Mouse (Mus musculus) liver, postnatal 0 days (tissue): ENCODE data around the gene Btf3l4. TPM values are rescaled to one million over a fixed set of nuclear protein-coding genes. Genes with fewer than 3 reads are reported as not detected.
A peak's percentile ranks its signal among the peaks of the same experiment; 100 is the strongest.

Experiments used
- ATAC-seq: fragments of 200-750 bp; cut with Nextera tagmentation; 2 replicates; pipeline ENCODE4 v1.8.0; 2017; ENCODE audit warnings: mild to moderate bottlenecking, moderate library complexity
- DNase-seq: peaks from one replicate; pipeline ENCODE4 v3.0.0-alpha.2; 2016
- H3K27ac ChIP-seq: fragments of 300-500 bp; sonication (generic); 2 replicates; pipeline ENCODE4 v1.5.1; 2014; ENCODE audit warnings: antibody characterized with exemption, moderate library complexity, mild to moderate bottlenecking, low read depth
- H3K27me3 ChIP-seq: fragments of 300-500 bp; sonication (generic); 2 replicates; pipeline ENCODE4 v1.6.1; 2014; ENCODE audit warnings: low read length, control low read depth, mixed read lengths; ENCODE audit not compliant: insufficient read depth
- H3K36me3 ChIP-seq: fragments of 300-500 bp; sonication (generic); replicated peaks from 2 replicates; pipeline ENCODE4 v1.6.1; 2014; ENCODE audit warnings: mild to moderate bottlenecking, control low read depth, low read length, moderate library complexity, mixed read lengths; ENCODE audit not compliant: insufficient read depth
- H3K4me1 ChIP-seq: fragments of 300-500 bp; sonication (generic); 2 replicates; pipeline ENCODE4 v1.6.1; 2014; ENCODE audit warnings: antibody characterized with exemption, mild to moderate bottlenecking, control low read depth; ENCODE audit not compliant: insufficient read depth
- H3K4me2 ChIP-seq: fragments of 300-500 bp; sonication (generic); 2 replicates; pipeline ENCODE4 v1.6.1; 2014; ENCODE audit warnings: low read depth, mild to moderate bottlenecking, low read length, moderate library complexity, mixed read lengths
- H3K4me3 ChIP-seq: fragments of 300-500 bp; sonication (generic); 2 replicates; pipeline ENCODE4 v1.5.1; 2014; ENCODE audit warnings: low read depth, low read length
- H3K9ac ChIP-seq: fragments of 300-500 bp; sonication (generic); replicated peaks from 2 replicates; pipeline ENCODE4 v1.6.1; 2014; ENCODE audit warnings: mild to moderate bottlenecking, moderate library complexity
- H3K9me3 ChIP-seq: fragments of 300-500 bp; sonication (generic); 2 replicates; pipeline ENCODE4 v1.6.1; 2016; ENCODE audit warnings: mild to moderate bottlenecking, control low read depth, low read length, mixed read lengths
- CTCF ChIP-seq: sonication (generic); IDR thresholded peaks from 2 replicates; pipeline ENCODE4 v1.5.1; 2016; ENCODE audit warnings: antibody characterized with exemption, low read depth
- EP300 ChIP-seq: IDR thresholded peaks from 2 replicates; pipeline ENCODE4 v1.6.1; 2016; ENCODE audit warnings: antibody characterized with exemption, low read depth, mild to moderate bottlenecking
- WGBS: fragments of 180-500 bp; shearing (Covaris S2); extraction: QIAGEN DNeasy Blood & Tissue Kit; methylation state at CpG from one replicate; pipeline ENCODE4 v1.1.7; 2014; ENCODE audit not compliant: insufficient replicate concordance; 5-methylcytosine and 5-hydroxymethylcytosine counted together
- polyA plus RNA-seq: library from polyadenylated mRNA; unstranded; fragments of >200 nt; fragmentation: Nextera tagmentation; extraction: Ambion mirVana; gene quantifications from 2 replicates; pipeline ENCODE4 v1.2.1, GENCODE M21; 2015

Gene Btf3l4
- polyA plus RNA-seq, 1 experiment from 2014 or later, result 56.9 TPM

DNA sequence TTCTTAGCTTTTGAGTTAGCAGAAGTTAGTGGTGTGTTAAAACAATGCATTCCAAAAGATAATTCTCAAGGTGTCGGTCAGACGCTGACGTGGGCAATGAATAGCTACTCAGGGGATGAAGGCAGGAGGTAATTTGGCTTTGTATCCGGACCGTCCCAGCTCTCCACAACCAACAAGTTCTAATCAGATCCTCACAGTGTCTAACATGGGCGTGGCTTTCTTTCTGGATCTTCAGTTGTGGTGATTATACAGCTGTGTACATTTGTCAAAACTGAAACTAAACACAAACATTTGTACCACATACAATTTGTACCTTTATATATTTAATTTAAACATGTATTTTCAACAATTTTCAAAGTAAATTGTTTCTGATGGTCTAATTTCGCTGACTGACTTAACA, 33.4 kb upstream of the Btf3l4 start:
- Histone ChIP-seq H3K36me3 (peaks cover 9% of the 10 kb centered on the region), H3K4me2 (peak overlapping the region; percentile 41), H3K4me3 (no peak overlapping the region), H3K4me1 (no peaks in the 10 kb centered on the region), H3K9me3 (no peaks in the 10 kb centered on the region), H3K27ac (no peak overlapping the region), H3K27me3 (no peaks in the 10 kb centered on the region), H3K9ac (no peak overlapping the region)
- no peak for DNase-seq
- peak; percentile 63; the same call in 1 of the 2 replicates for TF ChIP-seq EP300
- no peak for TF ChIP-seq CTCF
- peak; percentile 90 for ATAC-seq
- 55% methylated on average over 7 of the region's 7 CpGs for WGBS

DNA sequence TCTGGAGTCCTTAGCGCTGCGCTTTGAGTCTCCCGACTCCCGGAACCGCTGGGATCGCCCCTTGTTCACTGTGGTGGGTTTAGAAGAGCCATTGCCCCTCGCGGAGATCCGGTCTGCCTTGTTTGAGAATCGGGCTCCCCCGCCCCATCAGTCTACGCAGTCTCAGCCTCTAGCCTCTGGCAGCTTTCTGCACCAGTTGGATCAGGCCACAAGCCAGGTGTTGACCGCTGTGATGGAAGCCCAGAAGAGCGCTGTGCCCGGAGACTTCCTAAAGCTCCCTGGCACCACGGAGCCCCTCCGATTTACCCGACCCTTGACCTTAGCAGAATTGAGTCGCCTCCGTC, 15.1 kb upstream of the Btf3l4 start, which contains the start of gene A730015C16Rik:
A730015C16Rik (minus strand) TSS at position 115 of the 344 bp plus-strand sequence.
- peaks cover 11% of the 10 kb centered on the region for H3K4me1 ChIP-seq
- DNase-seq (no peak), ATAC-seq (peak; percentile 32)
- H3K27ac ChIP-seq, result peak within 1 kb of the TSS; percentile 93
- peak within 1 kb of the TSS; percentile 85 for H3K4me3 ChIP-seq
- H3K36me3 ChIP-seq, result no peaks in the 10 kb centered on the region
- 4% methylated on average over 20 of the region's 20 CpGs for WGBS
- H3K9ac ChIP-seq, result peak within 1 kb of the TSS; percentile 74
- no peaks in the 10 kb centered on the region for H3K9me3 ChIP-seq
- peak within 1 kb of the TSS; percentile 93 for H3K4me2 ChIP-seq
- no peak for TF ChIP-seq EP300
- no peak for TF ChIP-seq CTCF
- H3K27me3 ChIP-seq, result no peaks in the 10 kb centered on the region

DNA sequence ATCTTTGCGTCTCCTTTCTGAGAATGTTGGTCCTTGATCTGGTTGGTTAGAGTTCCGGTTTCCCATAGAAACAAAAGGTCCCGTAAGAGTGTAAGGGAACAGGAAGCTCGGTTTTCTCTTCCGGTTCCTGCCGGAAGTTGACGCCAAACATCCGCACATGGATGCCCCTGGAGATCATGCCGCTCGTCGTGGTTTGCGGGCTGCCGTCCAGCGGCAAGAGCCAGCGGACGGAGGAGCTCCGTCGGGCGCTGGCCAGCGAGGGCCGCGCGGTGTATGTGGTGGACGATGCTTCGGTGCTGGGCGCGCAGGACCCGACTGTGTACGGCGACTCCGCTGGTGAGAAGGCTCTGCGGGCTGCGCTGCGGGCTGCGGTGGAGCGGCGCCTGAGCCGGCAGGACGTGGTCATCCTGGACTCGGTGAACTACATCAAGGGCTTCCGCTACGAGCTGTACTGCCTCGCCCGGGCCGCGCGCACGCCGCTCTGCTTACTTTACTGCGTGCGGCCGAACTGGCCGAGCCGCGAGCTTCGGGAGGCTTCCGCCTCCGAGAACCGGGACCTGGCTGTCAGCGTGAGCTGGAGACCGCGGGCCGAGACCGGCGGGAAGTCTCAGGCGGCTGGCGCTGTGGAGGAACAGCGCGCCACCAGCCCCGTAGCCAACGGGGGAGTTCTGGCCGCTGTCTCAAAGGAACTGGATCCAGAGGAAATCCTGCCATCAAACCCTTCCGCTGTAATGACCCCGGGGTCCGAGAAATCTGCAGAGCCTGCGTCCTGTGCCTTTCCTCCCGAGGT, 14.5 kb upstream of the Btf3l4 start, which contains the start of gene Kti12:
Kti12 (plus strand) TSS at position 71 of the 790 bp plus-strand sequence.
- H3K9me3 ChIP-seq, result no peaks in the 10 kb centered on the region
- H3K4me3 ChIP-seq, result peak within 1 kb of the TSS; percentile 85
- under 1% methylated on average over 65 of the region's 77 CpGs for WGBS
- peak within 1 kb of the TSS; percentile 74 for H3K9ac ChIP-seq
- peaks cover 14% of the 10 kb centered on the region for H3K4me1 ChIP-seq
- no peak; the same call in 1 of the 2 replicates for TF ChIP-seq EP300
- no peak for TF ChIP-seq CTCF
- peak; percentile 86 for ATAC-seq
- no peaks in the 10 kb centered on the region for H3K27me3 ChIP-seq
- no peaks in the 10 kb centered on the region for H3K36me3 ChIP-seq
- H3K4me2 ChIP-seq, result peak within 1 kb of the TSS; percentile 93
- peak within 1 kb of the TSS; percentile 93 for H3K27ac ChIP-seq
- DNase-seq, result peak; percentile 82

- H3K9me3 ChIP-seq, result no peaks in the 10 kb centered on the region
- H3K27me3 ChIP-seq, result no peaks in the 10 kb centered on the region
- DNase-seq, result no peak
- no peak overlapping the region for H3K9ac ChIP-seq
- no peak overlapping the region for H3K4me3 ChIP-seq
- no peaks in the 10 kb centered on the region for H3K36me3 ChIP-seq
- no peak overlapping the region for H3K27ac ChIP-seq
- WGBS, result 85% methylated on average over 5 of the region's 5 CpGs
- ATAC-seq, result no peak
- no peak for TF ChIP-seq CTCF
- no peak for TF ChIP-seq EP300
- no peak overlapping the region for H3K4me2 ChIP-seq
- peaks cover 15% of the 10 kb centered on the region for H3K4me1 ChIP-seq
Observed at GRCm38 (mm10) chr4:108845824-108846569, 12.6 kb upstream of the Btf3l4 start.

GRCm38 (mm10) chr4:108843336-108843735, 9.9 kb upstream of the Btf3l4 start:
- Histone ChIP-seq H3K4me2 (no peak overlapping the region), H3K27ac (no peak overlapping the region), H3K4me3 (no peak overlapping the region), H3K9ac (no peak overlapping the region), H3K9me3 (no peaks in the 10 kb centered on the region), H3K36me3 (no peaks in the 10 kb centered on the region), H3K4me1 (peaks cover 4% of the 10 kb centered on the region), H3K27me3 (no peaks in the 10 kb centered on the region)
- DNase-seq, result no peak
- TF ChIP-seq EP300 (no peak), CTCF (no peak)
- ATAC-seq, result no peak

DNA sequence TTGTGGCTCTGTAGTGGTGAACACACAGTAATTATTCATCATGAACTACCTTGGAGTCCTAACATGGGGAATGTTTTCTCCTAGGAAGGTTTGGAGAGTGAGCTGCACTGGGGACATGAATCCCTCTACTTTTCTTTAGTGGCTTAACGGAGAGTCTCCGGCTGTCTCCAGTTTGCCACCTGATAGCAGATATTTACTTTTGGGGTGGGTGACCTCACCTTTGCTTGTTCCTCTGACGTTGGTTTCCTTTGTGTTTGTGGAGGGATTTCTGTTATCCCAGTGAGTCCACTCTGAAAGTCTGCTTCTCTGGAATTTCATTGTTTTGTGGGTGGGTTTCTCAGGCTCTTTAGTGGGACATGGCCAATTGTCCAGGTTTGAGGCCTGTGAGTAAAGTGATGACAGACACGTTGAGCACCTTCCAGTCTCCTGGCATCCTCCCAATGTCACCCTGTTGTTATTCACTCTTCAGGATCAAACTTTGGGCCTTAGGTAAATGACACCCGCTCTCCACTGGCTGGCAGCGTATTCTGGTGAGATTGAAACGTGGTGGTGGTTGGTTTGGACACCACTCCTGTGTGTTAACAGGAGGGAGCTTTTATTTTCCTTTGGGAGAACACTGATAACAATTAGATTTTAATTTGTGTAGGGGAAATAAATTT, 8.6 kb upstream of the Btf3l4 start:
- Histone ChIP-seq H3K4me2 (no peak overlapping the region), H3K27ac (peak overlapping the region; percentile 76), H3K9me3 (no peaks in the 10 kb centered on the region), H3K9ac (no peak overlapping the region), H3K4me3 (no peak overlapping the region), H3K36me3 (no peaks in the 10 kb centered on the region), H3K4me1 (peaks cover 4% of the 10 kb centered on the region; the same call in 1 of the 2 replicates), H3K27me3 (no peaks in the 10 kb centered on the region)
- DNase-seq (peak; percentile 38), ATAC-seq (peak; percentile 79)
- WGBS, result 61% methylated on average over 7 of the region's 7 CpGs
- TF ChIP-seq EP300, result no peak
- no peak for TF ChIP-seq CTCF
